Mouse (Mus musculus): ENCODE data around the gene Siva1. TPM values are rescaled to one million over a fixed set of nuclear protein-coding genes. Genes with fewer than 3 reads are reported as not detected.

The Siva1 gene
- polyA plus RNA-seq, 1 experiment from 2014 or later, result 148 TPM

- Histone ChIP-seq H3K27me3 (peaks cover 21% of the 10 kb centered on the region), H3K9ac (no peak overlapping the region), H3K9me3 (replicated peaks) (no peaks in the 10 kb centered on the region), H3K36me3 (no peaks in the 10 kb centered on the region), H3K4me3 (replicated peaks) (no peak overlapping the region), H3K4me1 (replicated peaks) (peaks cover 20% of the 10 kb centered on the region), H3K27ac (no peak overlapping the region), H3K4me2 (peak overlapping the region; percentile 28; the same call in 1 of the 2 replicates)
- WGBS (ENCODE audit: insufficient replicate concordance), result 17% methylated on average over 15 of the region's 15 CpGs
- DNase-seq (no peak), ATAC-seq (ENCODE audit: low read depth) (no peak)
Observed at GRCm38 (mm10) chr12:112688458-112688857, 44.0 kb downstream of the Siva1 start.

- 3% methylated on average over 54 of the region's 54 CpGs for WGBS (ENCODE audit: insufficient replicate concordance)
- peak; percentile 85 for DNase-seq
- Histone ChIP-seq H3K4me3 (replicated peaks) (peak overlapping the region; percentile 70), H3K4me1 (replicated peaks) (peaks cover 25% of the 10 kb centered on the region), H3K9me3 (replicated peaks) (no peaks in the 10 kb centered on the region), H3K9ac (peak overlapping the region; percentile 85), H3K4me2 (peak overlapping the region; percentile 85), H3K36me3 (no peaks in the 10 kb centered on the region), H3K27ac (peak overlapping the region; percentile 58), H3K27me3 (peaks cover 24% of the 10 kb centered on the region)
- peak; percentile 93 for ATAC-seq (ENCODE audit: low read depth)
Observed at GRCm38 (mm10) chr12:112693185-112694126, 49.0 kb downstream of the Siva1 start.

- Histone ChIP-seq H3K9ac (peak overlapping the region; percentile 85), H3K4me2 (peak overlapping the region; percentile 85), H3K27ac (no peak overlapping the region), H3K27me3 (peaks cover 26% of the 10 kb centered on the region), H3K36me3 (no peaks in the 10 kb centered on the region), H3K9me3 (replicated peaks) (no peaks in the 10 kb centered on the region), H3K4me3 (replicated peaks) (peak overlapping the region; percentile 70), H3K4me1 (replicated peaks) (peaks cover 20% of the 10 kb centered on the region)
- 74% methylated on average over 10 of the region's 10 CpGs for WGBS (ENCODE audit: insufficient replicate concordance)
- ATAC-seq (ENCODE audit: low read depth), result no peak
- no peak for DNase-seq
Observed at GRCm38 (mm10) chr12:112694127-112694475, 49.6 kb downstream of the Siva1 start.

- Histone ChIP-seq H3K4me1 (replicated peaks) (peaks cover 20% of the 10 kb centered on the region), H3K9ac (no peak overlapping the region), H3K4me2 (no peak overlapping the region), H3K27ac (no peak overlapping the region), H3K36me3 (no peaks in the 10 kb centered on the region), H3K27me3 (peaks cover 51% of the 10 kb centered on the region), H3K4me3 (replicated peaks) (no peak overlapping the region), H3K9me3 (replicated peaks) (no peaks in the 10 kb centered on the region)
- 56% methylated on average over 3 of the region's 3 CpGs for WGBS (ENCODE audit: insufficient replicate concordance)
- DNase-seq (no peak), ATAC-seq (ENCODE audit: low read depth) (no peak)
Observed at GRCm38 (mm10) chr12:112696806-112697425, 52.4 kb downstream of the Siva1 start.

Small RNAs within 50 kb of the gene (microRNA-seq; reads per million reads assigned to microRNA genes)
- not detected for gene Mir6939

Other genes starting within 250 kb of the Siva1 start
- gene A530016L24Rik, start 155.2 kb upstream of the Siva1 start, polyA plus RNA-seq (2015; fragmentation: Nextera tagmentation; extraction: Ambion mirVana), result 0.08 TPM in 1 of 2 replicates, not detected in the other
- gene Tmem179, start 127.9 kb upstream of the Siva1 start, polyA plus RNA-seq (2015; fragmentation: Nextera tagmentation; extraction: Ambion mirVana), result 0.07 and 0.10 TPM in 2 replicates
- 1.4 and 2.1 TPM in 2 replicates for gene Inf2, start 55.9 kb upstream of the Siva1 start, polyA plus RNA-seq (2015; fragmentation: Nextera tagmentation; extraction: Ambion mirVana)
- gene Adssl1, start 24.6 kb upstream of the Siva1 start, polyA plus RNA-seq (2015; fragmentation: Nextera tagmentation; extraction: Ambion mirVana), result 6.7 and 7.5 TPM in 2 replicates
- gene Akt1, start 30.2 kb downstream of the Siva1 start, polyA plus RNA-seq (2015; fragmentation: Nextera tagmentation; extraction: Ambion mirVana), result 13.8 and 17.9 TPM in 2 replicates
- gene Zbtb42, start 34.1 kb downstream of the Siva1 start, polyA plus RNA-seq (2015; fragmentation: Nextera tagmentation; extraction: Ambion mirVana), result 0.40 and 0.71 TPM in 2 replicates
- 2.5 and 2.9 TPM in 2 replicates for gene Cep170b, start 75.8 kb downstream of the Siva1 start, polyA plus RNA-seq (2015; fragmentation: Nextera tagmentation; extraction: Ambion mirVana)
- gene Pld4, start 116.0 kb downstream of the Siva1 start, polyA plus RNA-seq (2015; fragmentation: Nextera tagmentation; extraction: Ambion mirVana), result 9.6 and 11.0 TPM in 2 replicates
- 0.13 and 0.15 TPM in 2 replicates for gene Ahnak2, start 158.0 kb downstream of the Siva1 start, polyA plus RNA-seq (2015; fragmentation: Nextera tagmentation; extraction: Ambion mirVana)
- gene Clba1, start 164.3 kb downstream of the Siva1 start, polyA plus RNA-seq (2015; fragmentation: Nextera tagmentation; extraction: Ambion mirVana), result 0.71 and 0.83 TPM in 2 replicates
- 69.5 and 76.9 TPM in 2 replicates for gene Cdca4, start 184.7 kb downstream of the Siva1 start, polyA plus RNA-seq (2015; fragmentation: Nextera tagmentation; extraction: Ambion mirVana)
- gene Gpr132, start 223.5 kb downstream of the Siva1 start, polyA plus RNA-seq (2015; fragmentation: Nextera tagmentation; extraction: Ambion mirVana), result 0.23 and 0.30 TPM in 2 replicates

All from liver, embryonic 13.5 days (tissue).